Mouse (Mus musculus) adrenal gland, postnatal 14 days (tissue): Measurements from ENCODE around the gene Lsm2. TPM values are rescaled to one million over a fixed set of nuclear protein-coding genes. Genes with fewer than 3 reads are reported as not detected.
"Not testable (repeated sequence)": the region's sequence is repeated elsewhere in the genome, so short reads cannot be mapped to it uniquely, and the experiment has no call there.

ENCODE experiments used
- DNase-seq: peaks from one replicate; pipeline ENCODE4 v3.0.0; 2021; ENCODE audit warnings: mixed read lengths
- long read RNA-seq, 2 experiments: library from polyadenylated mRNA; stranded (forward); transcript quantifications; one replicate each; pipeline ENCODE4 v2.0.0; 2021
- total RNA-seq: library from RNA; stranded (reverse); gene quantifications from 2 replicates; pipeline ENCODE4 v1.2.3, GENCODE M21; 2021

Lsm2 gene
- 39.4 and 44.2 TPM in 2 replicates for total RNA-seq
- long read RNA-seq, experiment 1, transcript Lsm2-202 (5 exons, 840 nt): major isoform, 35 of 42 reads
- long read RNA-seq, experiment 1, partial matches to known transcripts: 0 of 42 reads
- long read RNA-seq, experiment 1, other reads (novel, unspliced or antisense): 2 of 42 reads
- long read RNA-seq, experiment 2, transcript Lsm2-202 (5 exons, 840 nt): major isoform, 29 of 35 reads
- long read RNA-seq, experiment 2, partial matches to known transcripts: 0 of 35 reads
- long read RNA-seq, experiment 2, other reads (novel, unspliced or antisense): 2 of 35 reads

- peak; percentile 94 for DNase-seq
These were observed at the start of gene Lsm2 for GRCm38 (mm10) chr17:34981690-34982180. TSS of gene Lsm2 (plus strand) at chr17:34981862.

GRCm38 (mm10) chr17:34932287-34932686 is 49.4 kb upstream of the Lsm2 start:
- DNase-seq: no peak

- DNase-seq: no peak
These were observed 47.6 kb upstream of the Lsm2 start for GRCm38 (mm10) chr17:34934031-34934430.

GRCm38 (mm10) chr17:34934830-34935229 is 46.8 kb upstream of the Lsm2 start:
- peak; percentile 48 for DNase-seq

- DNase-seq: no peak
These were observed 43.6 kb upstream of the Lsm2 start for GRCm38 (mm10) chr17:34937960-34938505.

- DNase-seq: peak; percentile 53
These were observed 40.2 kb upstream of the Lsm2 start for GRCm38 (mm10) chr17:34941344-34942041.

GRCm38 (mm10) chr17:34943128-34943815 is 38.4 kb upstream of the Lsm2 start:
- no peak for DNase-seq

GRCm38 (mm10) chr17:34944362-34944761 is 37.3 kb upstream of the Lsm2 start:
- no peak for DNase-seq

GRCm38 (mm10) chr17:34946486-34947140 is 35.0 kb upstream of the Lsm2 start:
- no peak for DNase-seq

GRCm38 (mm10) chr17:34947606-34948005 is 34.1 kb upstream of the Lsm2 start:
- DNase-seq: peak; percentile 64

- not testable (repeated sequence) for DNase-seq
These were observed 32.7 kb upstream of the Lsm2 start for GRCm38 (mm10) chr17:34948721-34949552.

GRCm38 (mm10) chr17:34949553-34949969 is 32.1 kb upstream of the Lsm2 start:
- DNase-seq: no peak

- DNase-seq: peak; percentile 24
These were observed 30.9 kb upstream of the Lsm2 start for GRCm38 (mm10) chr17:34950514-34951455.

GRCm38 (mm10) chr17:34951636-34952377 is 29.9 kb upstream of the Lsm2 start:
- DNase-seq: no peak

GRCm38 (mm10) chr17:34952378-34953040 is 29.2 kb upstream of the Lsm2 start:
- peak; percentile 90 for DNase-seq

GRCm38 (mm10) chr17:34953258-34953657 is 28.4 kb upstream of the Lsm2 start:
- DNase-seq: no peak

GRCm38 (mm10) chr17:34953904-34954303 is 27.8 kb upstream of the Lsm2 start:
- DNase-seq: no peak

- no peak for DNase-seq
These were observed 26.8 kb upstream of the Lsm2 start for GRCm38 (mm10) chr17:34954831-34955230.

GRCm38 (mm10) chr17:34955884-34956283 is 25.8 kb upstream of the Lsm2 start:
- DNase-seq: no peak
